Mouse (Mus musculus): Measurements from ENCODE around the gene Flrt2.
"Not testable (repeated sequence)": the region's sequence is repeated elsewhere in the genome, so short reads cannot be mapped to it uniquely, and the experiment has no call there.

- TF ChIP-seq CTCF (IDR thresholded peaks at IDR 0.05; ENCODE audit: low read depth, low read length); POLR2A (IDR thresholded peaks at IDR 0.05; ENCODE audit: extremely low read depth, insufficient read depth, low read length): not testable (repeated sequence)
These were observed 44.8 kb upstream of the Flrt2 start for GRCm38 (mm10) chr12:95647179-95647578.
